Mouse (Mus musculus) left cerebral cortex, postnatal 4 days (tissue): Measurements from ENCODE around the gene Tmem121b. TPM values are rescaled to one million over a fixed set of nuclear protein-coding genes. Genes with fewer than 3 reads are reported as not detected.

ENCODE experiments used
- total RNA-seq, 2 experiments: library from RNA; stranded (reverse); gene quantifications; 2 replicates each; pipeline ENCODE4 v1.2.3; 2021

Gene Tmem121b
- total RNA-seq, 2 experiments from 2014 or later: 28.9 to 29.6 TPM

Other genes with a start within 250 kb of the Tmem121b start
- gene D330020A13Rik, start 199.4 kb downstream of the Tmem121b start, total RNA-seq: not detected
- gene B4galnt3, start 199.2 kb downstream of the Tmem121b start, total RNA-seq: under 1 TPM; 0.46 to 0.60 TPM
- gene Kdm5a, start 129.7 kb downstream of the Tmem121b start, total RNA-seq: 10 to 100 TPM; 34.7 to 37.0 TPM
- 1 to 10 TPM; 6.1 to 6.3 TPM for gene Ccdc77, start 129.4 kb downstream of the Tmem121b start, total RNA-seq
- 1 to 10 TPM; 3.3 to 4.1 TPM for gene Il17ra, start 30.6 kb downstream of the Tmem121b start, total RNA-seq
- 10 to 100 TPM; 27.1 to 31.6 TPM for gene Hdhd5, start 37.5 kb upstream of the Tmem121b start, total RNA-seq
- gene Cecr2, start 172.6 kb upstream of the Tmem121b start, total RNA-seq: 1 to 10 TPM; 3.1 to 3.2 TPM